Mouse (Mus musculus): ENCODE results near the gene Lsm4.

DNA sequence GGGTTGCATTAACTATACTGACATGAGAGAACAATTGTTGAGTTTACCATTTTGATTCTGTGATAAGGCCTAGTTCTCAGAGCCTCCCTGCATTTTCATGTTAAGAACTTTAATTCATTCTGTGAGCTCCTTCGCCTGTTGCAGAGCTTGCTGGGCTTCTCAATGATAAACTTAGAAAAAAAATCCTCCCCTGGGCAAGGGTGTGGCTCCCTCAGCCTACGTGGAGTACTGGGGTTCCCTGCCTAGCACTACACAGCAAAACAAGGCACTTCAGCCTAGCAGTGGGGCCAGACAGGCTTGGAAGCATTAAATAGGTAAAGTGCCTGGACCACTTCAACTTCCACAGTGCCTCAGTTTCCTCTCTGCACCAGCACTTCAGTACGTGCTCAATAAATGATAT lies 8.4 kb downstream of the Lsm4 start:
- no peak for TF ChIP-seq GATA1 (IDR thresholded peaks at IDR 0.05; ENCODE audit: low read length)
- no peak for TF ChIP-seq TAL1 (IDR thresholded peaks at IDR 0.05; ENCODE audit: low read length)
